Mouse (Mus musculus): Measurements from ENCODE around the gene Ankrd52.
A peak's percentile ranks its signal among the peaks of the same experiment; 100 is the strongest.

Gene Ankrd52

DNA sequence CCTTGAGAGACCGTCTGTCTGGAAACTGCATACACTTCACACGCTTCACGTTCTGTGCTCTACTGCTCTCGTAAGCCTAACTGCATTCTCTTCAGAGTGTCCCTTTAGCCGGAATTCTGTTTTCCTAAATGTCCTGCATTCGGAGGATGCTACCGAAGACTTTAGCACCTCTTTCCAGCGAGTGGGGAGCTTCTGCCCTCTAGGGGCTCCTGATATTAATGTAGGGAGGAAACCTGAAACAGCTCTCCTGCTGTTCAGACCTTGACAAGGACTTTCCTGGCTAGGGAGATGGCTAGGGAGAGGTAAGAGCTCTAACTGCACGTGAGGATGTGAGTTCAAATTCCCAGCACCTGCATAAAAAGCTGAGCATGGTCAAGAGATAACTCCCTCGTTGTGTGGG lies 63.5 kb downstream of the Ankrd52 start:
- peak in 1 of 2 experiments; percentile 24 for DNase-seq (ENCODE audit: low spot score in 2 of 2)

DNA sequence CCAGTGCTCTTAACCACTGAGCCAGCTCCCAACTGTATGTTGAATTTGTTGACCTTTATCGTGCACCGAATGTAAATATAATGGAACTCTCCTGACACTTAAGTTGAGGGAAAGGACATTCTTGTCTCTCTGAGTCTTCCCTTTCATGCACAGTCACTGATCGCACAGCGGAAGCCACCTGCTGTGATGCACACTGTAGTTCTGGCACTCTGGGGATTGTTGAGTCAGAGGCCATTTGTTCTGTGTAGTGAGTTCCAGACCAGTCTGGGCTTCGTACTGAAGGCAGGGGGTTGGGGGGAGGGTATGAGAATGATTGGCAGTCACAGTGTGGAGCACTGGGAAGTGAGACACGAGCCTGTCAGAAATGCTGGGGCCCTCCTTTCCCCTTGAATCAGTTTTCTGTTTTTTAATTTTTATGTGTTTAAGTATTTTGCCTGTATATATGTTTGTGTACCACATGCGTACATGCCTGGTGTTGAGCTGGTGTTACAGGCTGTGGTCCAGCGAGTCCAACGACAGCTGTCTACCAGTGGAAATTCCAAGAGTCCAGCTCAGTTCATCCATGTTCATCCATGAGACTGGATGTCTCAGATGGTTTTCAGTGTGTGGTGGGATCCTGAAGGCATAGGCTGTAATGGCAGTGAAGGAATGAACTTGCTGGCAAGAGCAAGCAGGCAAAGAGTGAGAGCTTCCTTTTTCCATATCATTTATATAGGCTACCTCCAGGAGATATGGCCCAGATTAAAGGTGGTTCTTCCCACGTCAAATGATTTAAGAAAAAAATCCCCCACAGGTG lies 64.6 kb downstream of the Ankrd52 start:
- DNase-seq (ENCODE audit: low spot score in 2 of 2) = no peak

DNA sequence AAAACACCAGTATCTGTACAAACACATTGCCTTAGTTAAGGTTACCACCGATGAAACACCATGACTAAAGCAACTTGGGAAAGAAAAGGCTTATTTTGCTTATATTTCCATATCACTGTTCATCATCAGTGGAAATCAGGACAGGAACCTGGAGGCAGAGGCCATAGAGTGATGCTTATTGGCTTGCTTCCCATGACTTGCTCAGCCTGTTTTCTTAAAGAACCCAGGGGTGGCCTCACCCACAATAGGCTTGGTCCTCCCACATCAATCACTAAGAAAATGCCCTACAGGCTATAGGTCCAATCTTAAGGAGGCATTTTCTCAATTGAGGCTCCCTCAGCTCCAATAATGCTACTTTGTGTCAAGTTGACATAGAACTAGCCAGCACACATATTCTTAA lies 65.8 kb downstream of the Ankrd52 start:
- no peak for DNase-seq (ENCODE audit: low spot score in 2 of 2)

DNA sequence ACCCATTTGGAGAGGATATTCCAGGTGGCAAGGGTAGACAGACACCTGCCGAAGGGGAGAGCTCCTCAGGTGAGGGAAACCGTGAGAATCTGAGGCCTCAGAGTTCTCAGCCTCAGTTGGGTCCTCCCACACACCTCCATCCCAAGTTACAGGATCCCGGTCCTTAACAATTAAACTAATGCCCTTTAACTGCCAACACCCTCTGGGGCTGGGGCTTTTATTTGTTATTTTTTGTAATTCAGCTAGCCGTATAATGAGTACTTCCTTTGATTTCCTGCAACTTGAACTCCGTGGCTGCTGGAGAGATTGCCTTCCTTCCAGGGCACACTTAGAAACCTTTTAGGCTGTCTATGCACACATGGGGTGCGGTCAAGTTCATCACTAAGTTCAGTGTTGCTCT lies 67.4 kb downstream of the Ankrd52 start:
- DNase-seq (ENCODE audit: low spot score in 2 of 2) = no peak

DNA sequence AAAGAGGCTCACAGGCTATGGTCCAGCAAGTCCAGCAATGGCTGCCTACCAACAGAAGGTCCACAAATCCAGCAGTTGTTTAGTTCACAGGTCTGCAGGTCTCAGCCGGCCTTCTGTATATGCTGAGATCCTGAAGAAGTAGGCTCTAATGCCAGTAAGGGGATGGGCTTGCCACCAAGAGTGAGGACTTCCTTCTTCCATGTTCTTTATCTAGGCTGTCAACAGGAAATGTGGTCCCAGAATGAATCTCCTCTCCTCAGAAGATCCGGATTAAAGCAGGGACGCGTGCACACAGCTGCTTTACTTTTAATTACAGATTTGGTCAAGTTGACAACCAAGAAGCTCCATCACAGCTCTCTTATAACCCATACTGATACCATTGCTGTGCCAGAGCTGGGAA lies 68.5 kb downstream of the Ankrd52 start:
- no peak for DNase-seq (ENCODE audit: low spot score in 2 of 2)

DNA sequence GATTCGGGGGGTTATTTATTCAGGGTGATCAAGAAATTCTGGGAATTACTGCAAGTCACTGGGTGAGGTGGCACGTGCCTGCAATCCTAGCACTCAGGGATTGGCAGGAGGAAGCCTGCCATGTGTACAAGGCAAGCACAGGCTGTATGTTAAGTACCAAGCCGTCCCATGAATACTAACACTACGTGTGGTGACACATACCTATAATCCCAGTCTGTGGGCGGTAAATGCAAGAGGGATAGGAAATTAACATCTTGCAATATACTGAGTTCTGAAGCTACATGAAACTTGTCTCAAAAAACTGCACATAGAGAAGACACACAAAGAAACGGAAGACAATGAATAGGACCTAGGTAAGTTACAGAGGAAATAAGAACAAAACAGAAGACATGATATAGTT lies 74.1 kb downstream of the Ankrd52 start:
- DNase-seq (ENCODE audit: low spot score in 2 of 2) = no peak

DNA sequence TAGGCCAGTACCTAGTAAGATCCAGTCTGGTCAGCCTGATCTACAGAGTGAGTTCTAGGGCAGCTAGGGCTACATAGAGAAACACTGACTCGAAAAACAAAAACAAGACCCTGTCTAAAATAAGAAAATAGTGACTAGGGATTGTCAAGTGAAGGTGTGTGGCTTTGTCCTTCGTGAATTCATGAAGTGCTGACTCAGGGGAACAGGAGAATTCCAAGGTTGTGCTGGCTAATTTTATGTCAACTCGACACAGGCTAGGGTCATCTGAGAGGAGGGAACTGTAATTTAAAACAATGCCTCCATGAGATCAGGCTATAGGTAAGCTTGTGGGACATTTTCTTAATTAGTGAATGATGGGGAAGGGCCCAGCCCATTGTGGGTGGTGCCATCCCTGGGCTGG lies 77.6 kb downstream of the Ankrd52 start:
- DNase-seq (ENCODE audit: low spot score in 2 of 2) = no peak

DNA sequence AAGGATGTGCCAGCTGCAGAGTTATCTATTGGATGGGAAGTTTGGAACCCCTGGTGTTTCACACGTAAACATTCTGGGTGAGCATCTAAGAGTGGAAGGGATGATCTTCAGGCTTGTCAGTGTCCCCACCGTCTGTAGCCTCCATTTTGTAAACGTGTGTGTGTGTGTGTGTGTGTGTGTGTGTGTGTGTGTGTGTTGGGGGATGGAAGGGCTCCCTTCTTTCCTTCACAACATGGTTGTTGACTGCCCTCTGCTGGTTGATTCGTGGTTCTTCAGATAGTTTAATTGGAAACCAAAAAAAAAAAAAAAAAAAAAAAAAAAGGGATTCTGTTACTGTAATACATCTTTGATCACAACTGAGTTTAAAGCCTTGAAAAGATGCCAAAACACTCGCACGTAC lies 78.4 kb downstream of the Ankrd52 start:
- peak; percentile 50 to 84 for DNase-seq (ENCODE audit: low spot score in 2 of 2)

DNA sequence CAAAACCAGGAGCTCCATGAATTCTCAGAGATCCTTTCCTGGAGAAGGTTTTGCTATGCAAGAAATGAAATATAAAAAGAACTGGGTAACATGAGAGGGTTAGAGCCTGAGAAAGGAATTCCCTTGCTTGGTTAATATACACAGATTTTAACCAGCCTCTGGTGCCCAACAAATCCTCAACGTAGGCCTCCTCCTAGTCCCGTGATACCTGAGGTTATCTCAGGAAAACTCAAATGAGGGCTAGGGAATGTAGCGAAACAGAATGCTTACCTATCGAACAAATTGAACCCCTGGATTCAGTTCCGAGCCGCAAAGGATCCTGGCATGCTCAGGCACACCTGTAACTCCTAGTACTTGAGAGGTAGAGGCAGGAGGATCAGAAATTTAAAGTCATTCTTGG lies 80.8 kb downstream of the Ankrd52 start:
- DNase-seq (ENCODE audit: low spot score in 2 of 2) = no peak

All from thymus, postnatal 10 days (tissue).